Mouse (Mus musculus) mammary gland, adult 2 months (tissue): ENCODE data around the gene Eef1e1. TPM values are rescaled to one million over a fixed set of nuclear protein-coding genes. Genes with fewer than 3 reads are reported as not detected.

Source experiments
- polyA plus RNA-seq: library from polyadenylated mRNA; depleted of rRNA; stranded (reverse); fragments of >200 nt; gene quantifications from 2 replicates; pipeline ENCODE4 v1.2.3, GENCODE M21; 2012; ENCODE audit warnings: low replicate concordance; rRNA removed

Eef1e1 gene
- polyA plus RNA-seq = 3.5 and 6.1 TPM in 2 replicates

DNA sequence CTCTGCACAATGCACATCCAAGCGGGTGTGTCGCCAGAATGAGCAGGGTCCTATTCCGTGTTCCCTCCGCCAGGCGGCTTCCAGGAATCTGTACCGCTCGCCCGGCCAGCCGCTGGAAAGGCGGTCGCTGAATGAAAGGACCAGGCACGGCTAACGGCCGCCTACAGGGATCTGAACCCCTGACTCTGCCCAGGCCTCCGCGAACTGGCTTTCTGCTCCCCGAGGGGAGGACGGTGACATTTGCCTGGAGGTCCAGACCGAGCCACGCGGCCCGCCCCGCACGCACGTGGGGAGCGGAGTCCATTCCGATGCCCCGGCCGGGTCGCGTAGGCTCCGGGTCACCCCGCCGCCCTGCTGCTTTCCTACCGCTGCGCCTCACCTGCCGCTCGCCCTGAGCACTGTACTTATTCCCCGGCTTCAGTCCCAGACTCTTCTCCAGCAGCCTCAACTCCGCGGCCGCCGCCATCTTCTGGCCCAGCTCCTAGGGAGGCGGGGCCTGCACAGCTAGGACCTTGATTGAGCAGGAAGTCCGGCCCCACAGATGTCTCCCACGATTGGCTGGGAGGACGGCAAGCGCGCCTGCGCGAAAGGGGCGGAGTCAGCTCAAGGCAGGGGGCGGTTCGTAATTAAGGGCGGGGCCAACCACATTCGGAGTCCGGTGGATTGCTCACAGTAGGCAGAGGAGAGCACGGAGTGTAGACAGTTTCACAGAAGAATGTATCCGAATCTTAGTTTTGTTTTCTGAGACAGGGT lies at the start of gene Eef1e1:
Eef1e1 (minus strand) TSS at position 531 of the 753 bp plus-strand sequence.

GRCm38 (mm10) chr13:38634800-38635269 lies 24.0 kb downstream of the Eef1e1 start, which contains the start of gene Bloc1s5:
Gene Bloc1s5 (minus strand): TSS chr13:38635109.

Other genes with a start within 250 kb of the Eef1e1 start
- 106 and 195 TPM in 2 replicates for gene Txndc5, start 130.2 kb downstream of the Eef1e1 start, polyA plus RNA-seq
- gene Bloc1s5, start 23.9 kb downstream of the Eef1e1 start, polyA plus RNA-seq = 4.4 and 7.3 TPM in 2 replicates